Mouse (Mus musculus) bone marrow macrophage, adult 2 months (primary cell): ENCODE results near the gene Fgfr2.

Experiments used
- CTCF ChIP-seq: IDR thresholded peaks from 2 replicates; pipeline ENCODE4 v1.5.1; 2012; ENCODE audit warnings: low read depth, mild to moderate bottlenecking, low read length, moderate library complexity
- POLR2A ChIP-seq: IDR thresholded peaks from 2 replicates; pipeline ENCODE4 v1.6.1; 2012; ENCODE audit warnings: mild to moderate bottlenecking, low read depth, low read length, borderline replicate concordance

GRCm38 (mm10) chr7:132884031-132884430 lies 239.1 kb downstream of the Fgfr2 start:
- TF ChIP-seq CTCF (no peak), POLR2A (no peak)
